Mouse (Mus musculus) hindbrain, embryonic 11.5 days (tissue): ENCODE measurements around the gene Csdc2. TPM values are rescaled to one million over a fixed set of nuclear protein-coding genes. Genes with fewer than 3 reads are reported as not detected.

ENCODE experiments used
- ATAC-seq: fragments of 200-750 bp; cut with Nextera tagmentation; 2 replicates; pipeline ENCODE4 v1.8.0; 2017; ENCODE audit warnings: mild to moderate bottlenecking, moderate TSS enrichment, moderate library complexity; ENCODE audit not compliant: low FRiP score
- DNase-seq: peaks from one replicate; pipeline ENCODE4 v3.0.0-alpha.2; 2015; ENCODE audit warnings: low spot score
- H3K27ac ChIP-seq: fragments of 300-500 bp; sonication (generic); 2 replicates; pipeline ENCODE4 v1.5.1; 2014; ENCODE audit warnings: mild to moderate bottlenecking, low read depth, low read length
- H3K27me3 ChIP-seq: fragments of 300-500 bp; sonication (generic); 2 replicates; pipeline ENCODE4 v1.6.1; 2014; ENCODE audit warnings: mild to moderate bottlenecking, low read length, moderate library complexity, mixed read lengths; ENCODE audit not compliant: control insufficient read depth, insufficient read depth
- H3K36me3 ChIP-seq: fragments of 300-500 bp; sonication (generic); 2 replicates; pipeline ENCODE4 v1.6.1; 2014; ENCODE audit warnings: mild to moderate bottlenecking, low read length, moderate library complexity, mixed read lengths; ENCODE audit not compliant: control insufficient read depth, insufficient read depth
- H3K4me1 ChIP-seq: fragments of 300-500 bp; sonication (generic); replicated peaks from 2 replicates; pipeline ENCODE4 v1.6.1; 2014; ENCODE audit warnings: low read length, mixed read lengths; ENCODE audit not compliant: control insufficient read depth, insufficient read depth
- H3K4me2 ChIP-seq: fragments of 300-500 bp; sonication (generic); replicated peaks from 2 replicates; pipeline ENCODE4 v1.6.1; 2014; ENCODE audit warnings: mild to moderate bottlenecking, low read depth, low read length
- H3K4me3 ChIP-seq: fragments of 300-500 bp; sonication (generic); 2 replicates; pipeline ENCODE4 v1.5.1; 2014; ENCODE audit warnings: low read depth, low read length
- H3K9ac ChIP-seq: fragments of 300-500 bp; sonication (generic); 2 replicates; pipeline ENCODE4 v1.6.1; 2014; ENCODE audit warnings: low read depth, low read length
- H3K9me3 ChIP-seq: fragments of 300-500 bp; sonication (generic); 2 replicates; pipeline ENCODE4 v1.6.1; 2016; ENCODE audit warnings: low read length; ENCODE audit not compliant: control insufficient read depth
- WGBS: fragments of 180-500 bp; shearing (Covaris S2); extraction: QIAGEN DNeasy Blood & Tissue Kit; methylation state at CpG from one replicate; pipeline ENCODE4 v1.1.7; 2014; 5-methylcytosine and 5-hydroxymethylcytosine counted together
- polyA plus RNA-seq: library from polyadenylated mRNA; unstranded; fragments of >200 nt; fragmentation: Nextera tagmentation; extraction: Ambion mirVana; gene quantifications from 2 replicates; pipeline ENCODE4 v1.2.1, GENCODE M21; 2014

Gene Csdc2
- polyA plus RNA-seq, 1 experiment from 2014 or later, result 25.7 TPM

GRCm38 (mm10) chr15:81919062-81919461 is 17.5 kb upstream of the Csdc2 start:
- H3K4me3 ChIP-seq, result no peak overlapping the region
- no peak overlapping the region for H3K4me2 ChIP-seq
- ATAC-seq, result no peak
- H3K36me3 ChIP-seq, result peaks cover 3% of the 10 kb centered on the region
- H3K9ac ChIP-seq, result no peak overlapping the region
- 85% methylated on average over 5 of the region's 5 CpGs for WGBS
- no peak overlapping the region for H3K27ac ChIP-seq
- no peaks in the 10 kb centered on the region for H3K27me3 ChIP-seq
- DNase-seq, result no peak
- no peaks in the 10 kb centered on the region for H3K4me1 ChIP-seq
- H3K9me3 ChIP-seq, result no peaks in the 10 kb centered on the region

- ATAC-seq (no peak), DNase-seq (no peak)
- Histone ChIP-seq H3K4me3 (no peak overlapping the region), H3K4me1 (peaks cover 6% of the 10 kb centered on the region), H3K4me2 (no peak overlapping the region), H3K9me3 (no peaks in the 10 kb centered on the region), H3K27me3 (no peaks in the 10 kb centered on the region), H3K36me3 (no peaks in the 10 kb centered on the region), H3K9ac (no peak overlapping the region), H3K27ac (no peak overlapping the region)
- WGBS, result 93% methylated on average over 10 of the region's 10 CpGs
Observed at GRCm38 (mm10) chr15:81920546-81921217, 15.9 kb upstream of the Csdc2 start.

DNA sequence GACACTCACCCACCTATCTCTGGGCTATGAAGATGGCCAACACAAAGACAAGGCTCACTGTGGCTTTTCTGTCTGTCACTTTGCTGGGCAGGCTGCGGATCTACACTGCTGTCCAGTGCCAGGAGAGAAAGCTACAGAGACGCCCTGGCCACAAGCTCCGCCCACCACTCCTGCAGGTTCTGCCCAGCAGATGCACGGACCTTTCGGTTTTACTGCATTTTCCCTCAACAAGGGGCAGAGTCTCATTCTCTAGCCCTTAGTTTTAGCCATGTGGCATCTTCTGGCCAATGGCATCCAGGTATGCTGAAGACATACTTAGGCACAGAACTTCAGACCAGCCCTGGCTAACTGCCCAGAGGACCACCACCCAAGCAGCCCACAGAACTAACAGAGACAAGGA is 15.3 kb upstream of the Csdc2 start:
- WGBS, result 73% methylated on average over 5 of the region's 5 CpGs
- H3K36me3 ChIP-seq, result no peaks in the 10 kb centered on the region
- H3K9ac ChIP-seq, result no peak overlapping the region
- DNase-seq (no peak), ATAC-seq (no peak)
- peaks cover 6% of the 10 kb centered on the region for H3K4me1 ChIP-seq
- H3K9me3 ChIP-seq, result no peaks in the 10 kb centered on the region
- no peak overlapping the region for H3K4me2 ChIP-seq
- H3K27ac ChIP-seq, result no peak overlapping the region
- no peak overlapping the region for H3K4me3 ChIP-seq
- H3K27me3 ChIP-seq, result no peaks in the 10 kb centered on the region

- WGBS, result 86% methylated on average over 11 of the region's 11 CpGs
- H3K9ac ChIP-seq, result 0 out of 2 replicates have a peak overlapping the region, but pooled peaks have one; percentile 64
- no peak overlapping the region for H3K27ac ChIP-seq
- H3K4me3 ChIP-seq, result peak overlapping the region; percentile 67
- peak overlapping the region; percentile 92 for H3K4me2 ChIP-seq
- H3K27me3 ChIP-seq, result no peaks in the 10 kb centered on the region
- ATAC-seq (no peak), DNase-seq (no peak)
- H3K9me3 ChIP-seq, result no peaks in the 10 kb centered on the region
- H3K4me1 ChIP-seq, result peaks cover 6% of the 10 kb centered on the region
- no peaks in the 10 kb centered on the region for H3K36me3 ChIP-seq
Observed at GRCm38 (mm10) chr15:81924933-81925332, 11.6 kb upstream of the Csdc2 start.

- ATAC-seq (peak; percentile 94), DNase-seq (peak; percentile 99)
- H3K4me2 ChIP-seq, result peak within 1 kb of the TSS; percentile 92
- under 1% methylated on average over 54 of the region's 54 CpGs for WGBS
- H3K4me1 ChIP-seq, result peaks cover 6% of the 10 kb centered on the region
- H3K4me3 ChIP-seq, result peak within 1 kb of the TSS; percentile 67
- peak within 1 kb of the TSS; percentile 73 for H3K27ac ChIP-seq
- no peaks in the 10 kb centered on the region for H3K9me3 ChIP-seq
- H3K27me3 ChIP-seq, result no peaks in the 10 kb centered on the region
- no peaks in the 10 kb centered on the region for H3K36me3 ChIP-seq
- peak within 1 kb of the TSS; percentile 64 for H3K9ac ChIP-seq
Observed at GRCm38 (mm10) chr15:81925760-81926445, 10.7 kb upstream of the Csdc2 start, which contains the start of gene Polr3h. TSS of gene Polr3h (minus strand) at chr15:81926240.

- Histone ChIP-seq H3K4me3 (peak overlapping the region; percentile 67), H3K9ac (no peak overlapping the region), H3K4me2 (peak overlapping the region; percentile 92), H3K36me3 (no peaks in the 10 kb centered on the region), H3K27ac (peak overlapping the region; percentile 73), H3K4me1 (peaks cover 6% of the 10 kb centered on the region), H3K9me3 (no peaks in the 10 kb centered on the region), H3K27me3 (no peaks in the 10 kb centered on the region)
- no peak for DNase-seq
- 30% methylated on average over 9 of the region's 9 CpGs for WGBS
- ATAC-seq, result peak; percentile 73
Observed at GRCm38 (mm10) chr15:81926446-81926822, 10.1 kb upstream of the Csdc2 start.

DNA sequence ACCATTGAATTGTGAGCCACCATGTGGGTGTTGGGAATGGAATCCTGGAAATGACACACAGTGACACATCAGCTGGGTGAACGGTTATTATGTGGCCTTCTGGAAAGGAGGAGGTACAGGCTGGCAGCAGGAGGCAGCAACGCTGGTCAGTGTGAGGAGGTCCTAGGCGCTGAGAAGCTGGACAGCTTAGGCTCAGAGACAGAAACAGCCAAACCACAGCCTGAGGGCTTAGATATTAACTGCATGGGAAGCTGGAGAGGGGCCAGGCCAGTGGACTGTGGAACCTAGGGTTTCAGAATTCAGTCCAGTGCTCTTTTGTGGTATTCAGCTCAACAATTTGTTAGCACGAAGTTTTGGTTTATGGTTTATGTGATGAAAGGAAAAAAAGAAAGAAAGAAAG is 8.8 kb upstream of the Csdc2 start:
- H3K4me1 ChIP-seq, result peaks cover 6% of the 10 kb centered on the region
- H3K9me3 ChIP-seq, result no peaks in the 10 kb centered on the region
- H3K27me3 ChIP-seq, result no peaks in the 10 kb centered on the region
- no peaks in the 10 kb centered on the region for H3K36me3 ChIP-seq
- no peak overlapping the region for H3K27ac ChIP-seq
- H3K4me2 ChIP-seq, result no peak overlapping the region
- no peak overlapping the region for H3K4me3 ChIP-seq
- H3K9ac ChIP-seq, result no peak overlapping the region
- DNase-seq (no peak), ATAC-seq (no peak)
- WGBS, result 63% methylated on average over 4 of the region's 4 CpGs

DNA sequence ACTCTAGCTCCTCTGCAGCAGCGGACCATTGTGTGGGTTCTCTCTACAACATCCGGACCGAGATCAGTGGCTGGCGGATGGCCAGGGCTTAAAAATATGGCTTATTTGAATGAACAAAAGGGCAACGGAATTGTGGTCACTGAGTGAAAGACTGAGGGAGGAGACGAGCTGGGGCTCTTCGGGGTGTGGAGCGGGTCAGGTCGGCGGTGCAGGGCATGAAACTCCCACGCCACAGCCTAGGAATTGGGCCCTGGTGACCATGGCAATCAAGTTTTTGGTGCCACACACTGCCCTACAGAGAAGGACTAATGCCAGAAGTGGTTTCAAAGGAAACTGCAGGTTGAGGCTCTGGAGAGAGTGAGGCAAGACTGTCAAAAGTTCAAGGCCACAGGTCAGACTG is 8.3 kb upstream of the Csdc2 start:
- H3K9ac ChIP-seq, result no peak overlapping the region
- DNase-seq (no peak), ATAC-seq (no peak)
- H3K36me3 ChIP-seq, result no peaks in the 10 kb centered on the region
- no peak overlapping the region for H3K4me3 ChIP-seq
- peaks cover 6% of the 10 kb centered on the region for H3K4me1 ChIP-seq
- H3K27me3 ChIP-seq, result no peaks in the 10 kb centered on the region
- no peak overlapping the region for H3K27ac ChIP-seq
- H3K4me2 ChIP-seq, result no peak overlapping the region
- no peaks in the 10 kb centered on the region for H3K9me3 ChIP-seq
- WGBS, result 69% methylated on average over 11 of the region's 11 CpGs
